Mouse (Mus musculus): ENCODE measurements around the gene Dynlt1b. TPM values are rescaled to one million over a fixed set of nuclear protein-coding genes. Genes with fewer than 3 reads are reported as not detected.
"Not testable (repeated sequence)": the region's sequence is repeated elsewhere in the genome, so short reads cannot be mapped to it uniquely, and the experiment has no call there.

The Dynlt1b gene
- polyA plus RNA-seq, 1 experiment from 2014 or later = 456 TPM

DNA sequence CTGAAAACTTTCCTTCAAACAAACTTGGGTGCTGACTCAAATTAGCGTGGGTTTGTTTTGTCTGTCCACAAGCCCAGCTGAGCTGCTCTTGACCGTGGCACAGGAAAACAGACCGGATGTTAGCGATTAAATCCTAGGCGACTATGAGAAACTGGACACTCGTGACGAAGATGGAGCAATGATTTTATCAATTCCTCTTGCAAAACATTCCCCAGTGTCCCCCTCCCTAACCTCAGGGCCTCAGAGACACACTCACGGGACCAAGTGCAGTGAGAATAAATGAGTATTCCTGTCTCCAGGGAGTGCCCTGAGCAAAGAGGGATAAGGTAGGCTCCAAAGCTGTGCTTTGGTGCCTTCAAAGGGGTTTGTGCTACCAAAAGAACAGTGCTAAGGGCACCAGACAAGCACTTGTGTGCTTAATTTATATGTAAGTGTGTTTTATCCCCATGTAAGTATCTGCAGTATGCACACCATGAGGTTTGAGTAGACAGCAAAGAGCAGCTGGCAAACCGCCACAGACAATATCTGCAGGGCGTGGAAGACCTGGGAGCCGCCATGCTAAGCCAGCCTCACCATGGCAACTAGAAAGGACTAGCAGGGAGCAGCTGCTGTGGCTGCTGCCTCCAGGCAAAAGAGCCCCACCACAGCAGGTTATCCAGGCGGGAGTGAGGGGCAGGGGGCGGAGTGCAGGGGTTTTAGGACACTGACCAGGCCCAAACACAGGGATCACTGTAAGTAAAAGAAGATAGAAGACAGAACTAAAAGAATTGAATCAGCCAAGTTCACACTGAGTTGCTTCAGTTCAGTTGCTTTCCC, 30.4 kb upstream of the Dynlt1b start:
- H3K36me3 ChIP-seq; H3K4me1 ChIP-seq; H3K4me2 ChIP-seq; H3K9me3 ChIP-seq (replicated peaks); H3K4me3 ChIP-seq (replicated peaks); H3K9ac ChIP-seq; H3K27me3 ChIP-seq: not testable (repeated sequence)
- 0 out of 2 replicates have a peak overlapping the region, but pooled peaks have one; percentile 37 for H3K27ac ChIP-seq
- WGBS = 36% methylated on average over 8 of the region's 13 CpGs
- ATAC-seq (replicated peaks; ENCODE audit: low FRiP score) = peak; percentile 38

DNA sequence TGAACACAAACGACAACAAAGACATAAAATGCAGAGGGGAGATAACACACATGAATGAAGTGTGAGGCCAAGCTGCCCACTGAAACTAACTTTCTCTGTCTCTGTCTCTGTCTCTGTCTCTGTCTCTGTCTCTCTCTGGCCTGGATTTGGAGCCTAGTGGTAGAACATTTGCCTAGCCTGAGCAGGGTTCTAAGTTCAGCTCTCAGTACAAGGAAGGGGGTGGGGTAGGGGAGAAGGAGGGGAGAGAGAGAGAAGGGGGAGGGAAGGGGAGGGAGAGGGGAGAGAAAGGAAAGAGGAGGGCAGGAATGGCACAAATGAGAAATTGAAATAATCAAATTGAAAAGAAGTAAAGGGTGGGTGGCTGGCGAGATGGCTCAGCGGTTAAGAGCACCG, 29.8 kb upstream of the Dynlt1b start:
- not testable (repeated sequence) for H3K36me3 ChIP-seq; H3K9me3 ChIP-seq (replicated peaks); H3K4me1 ChIP-seq; H3K4me2 ChIP-seq; H3K9ac ChIP-seq; H3K27me3 ChIP-seq; H3K4me3 ChIP-seq (replicated peaks)
- WGBS = 80% methylated on average over 4 of the region's 4 CpGs
- 0 out of 2 replicates have a peak, but pooled peaks have one; percentile 47 for ATAC-seq (replicated peaks; ENCODE audit: low FRiP score)
- 0 out of 2 replicates have a peak overlapping the region, but pooled peaks have one; percentile 37 for H3K27ac ChIP-seq

DNA sequence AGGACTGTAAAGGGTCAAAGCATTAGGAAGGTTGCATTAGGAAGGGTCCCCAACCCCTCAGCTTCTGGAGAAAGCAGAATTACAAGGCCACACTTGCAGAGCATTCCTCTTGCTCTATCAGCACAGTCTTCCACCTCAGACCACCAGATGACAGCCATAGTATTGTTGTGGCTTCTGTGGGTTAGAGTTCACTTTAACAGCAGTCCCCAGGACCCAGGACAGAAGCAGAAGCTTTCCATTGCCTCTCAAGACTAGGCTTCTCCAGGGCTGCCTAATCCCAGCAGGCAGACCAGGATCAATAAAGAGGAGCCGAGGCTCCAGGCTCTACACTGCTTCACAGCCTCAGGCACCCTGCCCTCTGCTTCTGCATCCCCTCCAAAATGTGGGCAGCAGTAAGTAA, 25.4 kb upstream of the Dynlt1b start:
- not testable (repeated sequence) for H3K27ac ChIP-seq; H3K9ac ChIP-seq; H3K4me2 ChIP-seq; H3K27me3 ChIP-seq; ATAC-seq (replicated peaks; ENCODE audit: low FRiP score); H3K4me3 ChIP-seq (replicated peaks); H3K36me3 ChIP-seq; H3K9me3 ChIP-seq (replicated peaks); H3K4me1 ChIP-seq
- 47% methylated on average over 1 of the region's 1 CpGs for WGBS

DNA sequence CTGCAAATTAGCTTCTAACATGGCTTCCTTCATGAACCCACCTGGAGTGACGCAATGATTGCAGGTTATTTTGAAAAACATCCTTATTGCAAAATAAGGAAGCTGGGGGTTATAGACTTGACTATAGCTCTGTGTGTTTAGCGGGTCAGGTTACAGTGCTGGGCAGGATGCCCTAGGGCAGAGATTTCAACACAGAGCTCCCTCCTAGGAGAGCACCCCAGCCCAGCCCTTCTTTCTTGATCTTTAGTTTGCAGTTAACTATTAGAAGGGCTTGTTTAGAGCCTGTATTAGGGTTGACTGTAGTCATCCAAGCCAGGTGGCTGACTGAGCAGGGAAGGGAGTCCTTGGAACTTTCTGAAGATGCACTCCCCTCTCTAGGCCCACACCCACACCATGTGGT, 22.9 kb upstream of the Dynlt1b start:
- not testable (repeated sequence) for H3K4me1 ChIP-seq; H3K36me3 ChIP-seq; H3K4me2 ChIP-seq; H3K27ac ChIP-seq; H3K9ac ChIP-seq; H3K4me3 ChIP-seq (replicated peaks); H3K9me3 ChIP-seq (replicated peaks); H3K27me3 ChIP-seq
- peak; percentile 47; the same call in 1 of the 2 replicates for ATAC-seq (replicated peaks; ENCODE audit: low FRiP score)
- 43% methylated on average over 1 of the region's 2 CpGs for WGBS

DNA sequence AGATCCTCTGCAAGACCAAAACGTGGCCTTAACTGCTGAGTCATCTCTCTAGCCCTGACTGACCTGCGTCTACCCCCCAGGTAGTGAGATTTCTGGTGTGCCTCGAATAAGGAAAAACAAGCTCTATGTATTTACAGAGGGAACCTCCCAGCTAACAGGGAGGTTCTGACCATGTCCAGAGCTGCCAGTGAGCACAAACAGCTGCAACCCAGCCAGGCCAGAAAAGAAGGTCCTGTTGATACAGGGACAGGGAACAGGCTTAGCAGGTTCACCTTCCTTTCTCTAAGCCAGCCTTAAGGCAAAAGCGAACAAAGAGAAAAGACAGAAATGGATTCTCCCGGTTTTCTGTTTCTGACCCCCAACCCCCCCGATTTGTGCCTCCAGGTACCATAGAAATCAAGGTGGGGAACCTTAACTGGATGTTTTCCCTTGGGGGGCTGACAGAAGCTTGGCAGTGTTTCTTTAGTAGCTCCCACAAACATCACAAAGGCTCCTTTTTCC, 19.1 kb upstream of the Dynlt1b start:
- not testable (repeated sequence) for H3K36me3 ChIP-seq; H3K9me3 ChIP-seq (replicated peaks); H3K4me1 ChIP-seq; H3K4me3 ChIP-seq (replicated peaks); H3K27ac ChIP-seq; H3K9ac ChIP-seq; H3K4me2 ChIP-seq; H3K27me3 ChIP-seq
- WGBS = 58% methylated on average over 6 of the region's 6 CpGs
- ATAC-seq (replicated peaks; ENCODE audit: low FRiP score) = 0 out of 2 replicates have a peak, but pooled peaks have one; percentile 24

DNA sequence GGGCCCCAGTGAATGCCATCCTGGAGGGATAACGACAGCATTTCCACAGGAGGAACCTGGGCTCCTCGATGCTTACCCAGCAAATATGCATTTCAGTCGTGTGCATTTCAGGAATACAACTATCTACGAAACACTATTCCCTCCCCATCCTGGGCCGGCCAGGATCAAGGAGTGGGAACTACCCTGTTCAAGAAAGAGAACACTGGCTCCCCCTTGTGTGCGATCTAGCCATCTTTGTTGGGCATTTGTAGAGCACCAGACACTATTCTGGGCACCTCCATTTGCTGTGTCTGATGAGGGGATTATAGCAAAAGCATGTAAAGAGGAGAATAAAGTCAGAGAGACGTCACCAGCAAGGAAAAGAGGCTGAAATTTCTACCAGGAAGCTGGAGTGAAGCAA, 12.8 kb upstream of the Dynlt1b start:
- not testable (repeated sequence) for H3K9me3 ChIP-seq (replicated peaks); H3K4me3 ChIP-seq (replicated peaks); ATAC-seq (replicated peaks; ENCODE audit: low FRiP score); H3K27ac ChIP-seq; H3K9ac ChIP-seq; H3K4me1 ChIP-seq; H3K4me2 ChIP-seq; H3K27me3 ChIP-seq; H3K36me3 ChIP-seq
- 32% methylated on average over 6 of the region's 7 CpGs for WGBS

DNA sequence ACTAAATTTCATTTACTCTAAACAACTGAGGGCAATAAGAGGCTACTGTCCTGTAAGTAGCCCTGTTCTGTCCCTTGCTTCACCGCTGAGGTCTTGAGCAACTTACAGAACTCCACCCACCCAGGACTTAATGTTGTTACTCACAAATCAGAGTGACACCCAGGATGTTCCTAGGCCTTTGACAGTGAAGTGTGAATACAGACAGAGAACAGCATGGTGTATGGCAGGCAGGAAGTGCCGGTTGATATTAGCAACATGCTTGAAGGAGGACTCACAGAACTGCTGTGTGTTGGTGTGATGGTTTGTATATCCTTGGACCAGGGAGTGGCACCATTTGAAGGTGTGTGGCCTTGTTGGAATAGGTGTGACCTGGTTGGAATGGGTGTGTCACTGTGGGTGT, 9.4 kb upstream of the Dynlt1b start:
- H3K27me3 ChIP-seq; H3K4me2 ChIP-seq; H3K4me3 ChIP-seq (replicated peaks); H3K9ac ChIP-seq; H3K9me3 ChIP-seq (replicated peaks); H3K36me3 ChIP-seq; ATAC-seq (replicated peaks; ENCODE audit: low FRiP score); H3K4me1 ChIP-seq; H3K27ac ChIP-seq: not testable (repeated sequence)
- 87% methylated on average over 1 of the region's 2 CpGs for WGBS

DNA sequence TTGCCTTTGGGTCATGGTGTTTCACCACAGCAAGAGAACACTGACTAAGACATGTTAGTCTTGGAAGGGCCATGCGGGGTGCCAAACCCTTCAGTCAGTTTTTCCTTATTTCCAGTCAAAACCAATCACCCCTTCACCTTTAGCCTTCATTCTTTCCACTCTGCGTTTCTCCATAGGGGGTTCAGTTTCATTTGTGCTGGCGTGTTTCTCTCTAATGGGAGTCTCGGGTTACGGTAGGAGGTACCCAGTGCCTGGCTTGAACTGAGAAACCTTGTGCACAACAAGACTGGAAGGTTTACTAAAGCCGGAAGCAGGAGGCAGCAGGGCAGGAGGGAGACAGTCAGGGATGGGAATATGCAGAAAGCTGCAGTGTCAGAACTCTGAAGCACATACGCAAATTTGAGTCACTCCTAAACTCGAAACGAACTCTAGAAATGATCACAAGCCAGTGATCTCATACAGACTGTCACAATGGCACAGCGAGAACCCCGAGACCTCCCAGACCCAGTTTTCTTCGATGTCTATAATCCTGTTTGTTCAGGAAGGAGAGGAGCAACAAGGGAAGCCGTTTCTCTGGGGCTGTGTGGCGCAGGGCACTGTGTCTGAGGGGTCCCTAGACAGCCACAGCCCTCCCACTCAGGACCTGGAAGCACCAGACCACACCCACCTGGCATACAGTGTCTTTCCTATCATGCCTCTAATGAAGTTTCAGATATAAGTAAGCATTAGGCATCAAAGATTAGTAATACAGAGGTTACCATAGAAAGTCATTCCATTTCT, 8.2 kb upstream of the Dynlt1b start:
- H3K9me3 ChIP-seq (replicated peaks); H3K4me2 ChIP-seq: not testable (repeated sequence)

DNA sequence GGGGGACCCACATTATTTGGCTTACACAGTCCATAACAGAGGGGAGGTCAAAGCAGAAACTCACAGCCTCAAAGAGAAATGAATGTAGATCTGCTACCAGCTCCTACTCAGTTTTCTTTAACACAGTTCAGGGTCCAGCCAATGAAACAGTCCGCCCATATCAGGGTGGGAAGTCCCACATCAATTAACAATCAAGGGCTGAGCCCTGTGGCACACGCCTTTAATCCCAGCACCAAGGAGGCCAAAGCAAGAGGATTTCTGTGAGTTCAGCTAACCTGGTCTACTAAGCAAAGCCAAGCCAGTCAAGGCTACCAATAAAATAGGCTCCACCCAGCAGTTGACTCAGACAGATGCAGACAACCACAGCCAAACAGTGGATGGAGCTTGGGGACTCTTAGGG, 7.5 kb upstream of the Dynlt1b start:
- H3K4me1 ChIP-seq; H3K4me3 ChIP-seq (replicated peaks); H3K36me3 ChIP-seq; H3K27ac ChIP-seq; H3K9me3 ChIP-seq (replicated peaks); ATAC-seq (replicated peaks; ENCODE audit: low FRiP score); H3K27me3 ChIP-seq; H3K4me2 ChIP-seq; H3K9ac ChIP-seq: not testable (repeated sequence)
- 73% methylated on average over 2 of the region's 2 CpGs for WGBS

More for the DNA sequence above, 8.2 kb upstream of the Dynlt1b start:
- H3K36me3 ChIP-seq; H3K27ac ChIP-seq; H3K27me3 ChIP-seq; H3K4me1 ChIP-seq; ATAC-seq (replicated peaks; ENCODE audit: low FRiP score); H3K4me3 ChIP-seq (replicated peaks); H3K9ac ChIP-seq: not testable (repeated sequence)
- 48% methylated on average over 14 of the region's 14 CpGs for WGBS

DNA sequence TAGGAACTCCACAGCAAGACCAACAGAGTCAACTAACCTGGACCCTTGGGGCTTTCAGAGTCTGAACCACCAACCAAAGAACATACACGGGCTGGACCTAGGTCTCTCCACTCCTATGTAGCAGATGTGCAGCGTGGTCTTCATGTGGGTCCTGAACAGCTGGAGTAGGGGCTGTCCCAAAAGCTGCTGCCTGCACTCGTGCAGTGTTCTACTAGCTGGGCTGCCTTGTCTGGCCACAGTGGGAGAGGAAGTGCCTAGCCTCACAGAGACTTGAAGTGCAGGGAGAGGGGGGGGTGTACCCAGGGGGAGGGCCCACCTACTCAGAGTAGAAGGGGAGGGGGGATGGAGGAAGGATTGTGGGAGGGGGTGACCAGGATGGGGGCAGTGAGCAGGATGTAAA, 7.1 kb upstream of the Dynlt1b start:
- not testable (repeated sequence) for H3K9me3 ChIP-seq (replicated peaks); H3K9ac ChIP-seq; H3K4me3 ChIP-seq (replicated peaks); H3K4me1 ChIP-seq; H3K36me3 ChIP-seq; ATAC-seq (replicated peaks; ENCODE audit: low FRiP score); H3K27ac ChIP-seq; H3K27me3 ChIP-seq; H3K4me2 ChIP-seq
- WGBS = 62% methylated on average over 3 of the region's 3 CpGs

DNA sequence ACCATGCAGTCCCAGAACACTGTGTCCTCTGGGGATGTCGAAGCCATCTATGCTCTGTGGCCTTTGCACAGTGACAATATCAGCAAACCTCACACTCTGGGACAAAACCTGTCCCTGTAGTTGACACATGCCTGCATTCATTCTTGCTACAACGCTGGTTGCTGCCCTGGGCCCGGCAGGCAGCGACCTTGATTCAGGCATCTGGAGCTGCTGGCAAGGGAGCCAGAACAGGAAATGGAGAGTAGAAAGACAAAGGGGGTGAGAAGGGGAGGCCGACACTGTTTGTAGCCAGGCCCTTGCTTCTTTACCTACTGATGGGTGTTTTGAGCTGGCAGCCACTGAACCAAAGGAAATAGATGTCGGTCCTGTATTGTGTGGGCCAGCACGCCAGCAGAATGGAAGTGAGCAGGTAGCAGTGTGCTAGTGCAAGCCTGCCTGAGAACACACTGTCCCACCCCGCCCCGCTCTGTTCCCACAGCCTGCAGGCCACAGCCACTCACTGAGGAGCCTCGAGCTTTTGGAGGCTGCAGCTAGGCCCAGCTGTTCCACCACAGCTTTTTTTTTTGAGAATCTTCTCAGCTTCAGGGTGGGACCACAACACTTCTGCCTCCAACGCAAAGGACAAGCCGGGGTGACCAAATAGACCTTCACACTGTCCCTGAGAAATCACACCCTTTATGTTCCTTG, 5.5 kb upstream of the Dynlt1b start:
- H3K27ac ChIP-seq = 0 out of 2 replicates have a peak overlapping the region, but pooled peaks have one; percentile 33
- not testable (repeated sequence) for H3K4me1 ChIP-seq; H3K36me3 ChIP-seq; ATAC-seq (replicated peaks; ENCODE audit: low FRiP score); H3K9ac ChIP-seq; H3K27me3 ChIP-seq; H3K4me2 ChIP-seq; H3K4me3 ChIP-seq (replicated peaks); H3K9me3 ChIP-seq (replicated peaks)
- 53% methylated on average over 12 of the region's 12 CpGs for WGBS

DNA sequence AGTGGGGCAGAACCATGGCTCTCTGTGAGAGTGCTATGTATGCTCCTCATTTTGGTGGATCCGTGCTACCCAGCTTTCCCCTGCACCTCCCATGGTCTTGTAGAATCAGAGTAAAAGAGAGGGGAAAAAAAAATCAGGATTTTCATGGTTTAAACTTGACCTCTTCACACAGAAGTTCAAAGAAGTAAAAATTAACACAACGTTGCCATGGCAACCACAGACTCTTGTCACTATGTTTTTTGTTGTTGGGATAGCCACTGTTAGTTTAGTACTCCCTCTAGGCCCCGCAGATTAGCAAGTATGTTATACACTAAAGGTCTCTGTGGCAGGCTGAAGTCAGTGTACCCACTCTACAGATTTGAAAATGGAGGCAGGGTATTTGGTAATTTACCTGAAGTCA, 4.6 kb upstream of the Dynlt1b start:
- H3K9ac ChIP-seq; ATAC-seq (replicated peaks; ENCODE audit: low FRiP score); H3K27ac ChIP-seq; H3K36me3 ChIP-seq; H3K4me3 ChIP-seq (replicated peaks); H3K27me3 ChIP-seq; H3K4me2 ChIP-seq; H3K9me3 ChIP-seq (replicated peaks): not testable (repeated sequence)
- WGBS = 58% methylated on average over 3 of the region's 3 CpGs
- peaks cover 10% of the 10 kb centered on the region for H3K4me1 ChIP-seq
